Mouse (Mus musculus): ENCODE measurements at regions not wholly inside any gene's neighbourhood (a gene's known extent, or its start where the extent isn't known, plus 50 kb on each side); places are given as distances from the start of the nearest gene placed in this dataset.

- TF ChIP-seq CTCF (IDR thresholded peaks at IDR 0.05; ENCODE audit: low read depth, low read length): no peak
- no peak for TF ChIP-seq POLR2A (IDR thresholded peaks at IDR 0.05; ENCODE audit: insufficient read depth, low read length)
Observed at GRCm38 (mm10) chr10:70725091-70725490, 69.3 kb upstream of the Phyhipl start.

Data from ES-Bruce4 (cell line).